Mouse (Mus musculus): Measurements from ENCODE around the gene Pmm2. TPM values are rescaled to one million over a fixed set of nuclear protein-coding genes. Genes with fewer than 3 reads are reported as not detected.
A peak's percentile ranks its signal among the peaks of the same experiment; 100 is the strongest.

Gene Pmm2
- total RNA-seq, 2 experiments from 2014 or later: 34.9 to 35.9 TPM

GRCm38 (mm10) chr16:8691206-8691605, 53.7 kb downstream of the Pmm2 start:
- no peak overlapping the region for H3K27ac ChIP-seq
- TF ChIP-seq CTCF (conservative IDR thresholded peaks at IDR 0.05): no peak
- H3K4me3 ChIP-seq: no peak overlapping the region
- DNase-seq (ENCODE audit: low spot score in 2 of 2): no peak

- no peak overlapping the region for H3K27ac ChIP-seq
- TF ChIP-seq CTCF (conservative IDR thresholded peaks at IDR 0.05): no peak
- DNase-seq (ENCODE audit: low spot score in 2 of 2): no peak
- no peak overlapping the region for H3K4me3 ChIP-seq
Measured at GRCm38 (mm10) chr16:8699556-8699955, 62.1 kb downstream of the Pmm2 start.

GRCm38 (mm10) chr16:8700586-8700985, 63.1 kb downstream of the Pmm2 start:
- no peak overlapping the region for H3K27ac ChIP-seq
- H3K4me3 ChIP-seq: no peak overlapping the region
- DNase-seq (ENCODE audit: low spot score in 2 of 2): no peak
- no peak for TF ChIP-seq CTCF (conservative IDR thresholded peaks at IDR 0.05)

- no peak overlapping the region for H3K4me3 ChIP-seq
- peak in 1 of 2 experiments; percentile 29 for DNase-seq (ENCODE audit: low spot score in 2 of 2)
- TF ChIP-seq CTCF (conservative IDR thresholded peaks at IDR 0.05): peak; percentile 52
- H3K27ac ChIP-seq: peak overlapping the region; percentile 28; the same call in 1 of the 2 replicates
Measured at GRCm38 (mm10) chr16:8711998-8712397, 74.5 kb downstream of the Pmm2 start.

Small RNA genes lying within 50 kb of the gene (microRNA-seq; reads per million reads assigned to microRNA genes)
- gene Gm22137: 0 reads per million in 2 experiments

Other genes starting within 250 kb of the Pmm2 start
- 1 to 10 TPM; 5.0 to 5.2 TPM for gene Tmem114, start 212.5 kb upstream of the Pmm2 start, total RNA-seq (2021)
- 10 to 100 TPM; 27.2 to 30.7 TPM for gene Mettl22, start 166.9 kb upstream of the Pmm2 start, total RNA-seq (2021)
- gene Abat, start 124.2 kb upstream of the Pmm2 start, total RNA-seq (2021): 100 to 1,000 TPM; 134 to 137 TPM
- 10 to 100 TPM; 12.4 to 13.4 TPM for gene Tmem186, start within 50 bp of the Pmm2 start, total RNA-seq (2021)
- gene Carhsp1, start 34.5 kb downstream of the Pmm2 start, total RNA-seq (2021): 10 to 100 TPM; 22.1 to 22.4 TPM
- not detected for gene Gm5767, start 43.1 kb downstream of the Pmm2 start, total RNA-seq (2021)
- gene Usp7, start 154.6 kb downstream of the Pmm2 start, total RNA-seq (2021): 100 to 1,000 TPM; 163 to 168 TPM
- 100 to 1,000 TPM; 103 to 107 TPM for gene 1810013L24Rik, start 192.4 kb downstream of the Pmm2 start, total RNA-seq (2021)